Mouse (Mus musculus): ENCODE data around the gene Golgb1. TPM values are rescaled to one million over a fixed set of nuclear protein-coding genes. Genes with fewer than 3 reads are reported as not detected.

The Golgb1 gene
- total RNA-seq, 2 experiments from 2014 or later: 23.2 to 25.5 TPM

GRCm38 (mm10) chr16:36943591-36943990, 68.7 kb downstream of the Golgb1 start:
- DNase-seq: no peak

- DNase-seq: peak; percentile 44
These were observed 70.0 kb downstream of the Golgb1 start for GRCm38 (mm10) chr16:36944895-36945424.

DNA sequence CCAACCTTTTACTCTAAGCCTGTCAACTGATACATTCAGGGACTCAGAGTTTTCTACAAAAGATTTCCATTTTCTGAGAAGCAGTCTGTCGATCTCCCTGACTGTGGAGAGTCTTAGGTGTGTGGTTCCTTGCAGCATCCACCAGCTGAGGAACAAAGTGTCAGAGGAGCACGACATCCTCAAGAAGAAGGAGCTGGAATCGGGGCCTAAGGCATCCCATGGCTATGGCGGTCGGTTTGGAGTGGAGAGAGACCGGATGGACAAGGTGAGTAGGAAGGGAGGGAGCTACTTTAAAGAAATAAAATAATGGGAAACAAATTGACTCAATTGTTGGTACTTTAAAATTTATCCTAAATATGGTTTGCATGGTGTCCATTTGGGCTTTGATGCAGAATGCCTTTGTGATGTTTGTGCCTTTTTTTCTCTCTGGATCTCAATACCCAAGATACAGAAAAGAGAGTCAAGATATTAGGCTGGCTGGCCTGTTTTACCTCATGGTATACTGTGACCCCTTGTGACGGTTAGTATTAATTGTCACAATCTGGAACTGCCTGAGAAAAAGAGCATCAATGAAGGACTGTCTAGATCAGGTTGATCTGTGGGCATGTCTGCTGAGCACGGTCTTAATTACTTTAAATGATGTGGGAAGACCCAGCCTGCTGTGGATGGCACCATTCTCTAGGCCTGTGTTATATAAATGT, 71.7 kb downstream of the Golgb1 start:
- no peak for DNase-seq

DNA sequence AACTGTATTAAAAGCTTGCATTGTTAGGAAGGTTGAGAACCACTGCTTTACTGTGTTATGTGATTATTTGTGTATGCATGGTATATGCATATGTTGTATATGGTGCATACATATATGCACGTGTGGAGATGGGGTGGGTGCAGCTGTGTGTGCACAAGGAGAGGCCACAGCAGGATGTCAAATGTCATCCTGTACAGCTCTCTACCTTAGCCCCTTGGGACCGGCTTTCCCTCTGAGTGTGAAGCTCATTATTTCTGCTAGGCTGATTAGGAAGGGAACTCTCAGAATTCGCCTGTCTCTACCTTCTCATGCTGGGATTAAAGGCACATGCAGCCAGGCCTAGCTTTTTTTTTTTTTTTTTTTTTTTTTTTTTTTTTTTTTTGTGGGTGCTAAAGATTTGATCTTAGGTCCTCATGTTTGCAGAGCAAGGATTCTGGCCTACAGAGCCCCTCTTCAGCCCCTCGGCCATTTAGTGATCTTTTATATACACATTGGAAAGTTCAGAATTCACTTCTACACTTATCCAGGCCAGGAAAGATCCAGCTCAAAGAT, 72.8 kb downstream of the Golgb1 start:
- no peak for DNase-seq

DNA sequence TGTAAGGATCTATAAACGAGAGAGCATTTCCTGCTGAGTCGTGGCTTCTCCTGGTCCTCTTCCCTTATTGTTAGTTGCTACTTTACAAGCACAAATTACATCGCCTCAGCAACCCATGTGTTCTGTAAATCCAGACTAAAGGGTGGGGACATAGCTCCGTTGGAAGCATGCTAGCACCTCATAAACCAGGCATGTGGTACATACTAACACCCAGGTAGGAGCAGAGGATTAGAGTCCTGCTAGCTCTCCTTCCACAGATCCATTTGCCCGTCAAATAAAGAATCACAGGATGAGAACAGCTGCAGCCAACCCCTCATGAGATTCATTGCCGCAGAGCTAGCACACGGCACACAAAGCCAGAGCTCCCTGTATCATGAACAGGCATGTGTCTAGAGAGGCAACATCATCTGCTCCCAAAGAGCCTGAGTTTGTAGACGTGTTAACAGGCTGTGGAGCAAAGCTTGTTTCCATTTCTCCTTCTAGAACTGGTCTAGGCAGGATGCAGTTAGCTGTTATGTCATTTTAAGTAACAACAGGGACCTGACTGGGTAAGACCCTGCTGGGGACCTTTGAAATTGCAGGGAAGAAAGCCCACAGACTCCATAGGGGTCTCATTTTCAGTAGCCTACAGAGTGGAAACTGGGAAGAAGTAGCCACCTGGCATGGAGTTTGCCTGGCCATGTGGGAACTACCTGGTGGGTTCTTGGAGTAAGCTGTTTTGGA, 74.8 kb downstream of the Golgb1 start:
- DNase-seq: no peak

- no peak for DNase-seq
These were observed 76.1 kb downstream of the Golgb1 start for GRCm38 (mm10) chr16:36951029-36951428.

GRCm38 (mm10) chr16:36955106-36955505, 80.2 kb downstream of the Golgb1 start:
- no peak for DNase-seq

GRCm38 (mm10) chr16:36963415-36963814, 88.5 kb downstream of the Golgb1 start:
- DNase-seq: no peak

DNA sequence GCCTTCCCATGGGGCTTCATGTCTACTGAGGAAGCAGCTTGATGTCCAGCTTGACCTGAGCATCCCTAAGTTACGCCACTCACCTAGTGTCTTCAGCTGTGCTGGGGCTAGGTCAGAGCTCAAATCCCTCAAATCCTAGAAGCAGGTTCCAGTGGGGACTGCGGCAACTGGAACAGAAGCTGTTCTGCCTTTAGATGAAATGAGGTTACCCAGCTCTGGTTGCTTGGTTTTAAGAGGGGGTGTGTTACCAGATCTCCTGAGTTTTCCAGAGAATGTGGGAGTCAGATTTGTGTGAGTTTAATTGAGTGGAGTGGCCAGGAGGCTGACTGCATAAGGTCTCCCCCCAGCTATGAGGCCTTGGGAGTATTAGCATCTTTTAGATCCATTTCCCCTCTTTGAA, 104.2 kb downstream of the Golgb1 start:
- DNase-seq: no peak

Other genes starting within 250 kb of the Golgb1 start
- 1 to 10 TPM; 1.2 to 1.3 TPM for gene Cd86, start 209.1 kb upstream of the Golgb1 start, total RNA-seq (2021)
- gene Ildr1, start 181.2 kb upstream of the Golgb1 start, total RNA-seq (2021): under 1 TPM in 1 of 2 experiments, not detected in 1; 0.07 TPM
- 1 to 10 TPM in 1 of 2 experiments, under 1 TPM in 1; 0.97 to 4.3 TPM for gene Slc15a2, start 90.2 kb upstream of the Golgb1 start, total RNA-seq (2021)
- 10 to 100 TPM in 1 of 2 experiments, 1 to 10 TPM in 1; 8.6 to 10.9 TPM for gene Iqcb1, start 46.8 kb upstream of the Golgb1 start, total RNA-seq (2021)
- gene Eaf2, start 137 bp upstream of the Golgb1 start, total RNA-seq (2021): under 1 TPM; 0.28 to 0.29 TPM
- 1 to 10 TPM; 6.3 to 7.0 TPM for gene Hcls1, start 59.8 kb downstream of the Golgb1 start, total RNA-seq (2021)
- 10 to 100 TPM; 29.5 to 64.0 TPM for gene Fbxo40, start 115.3 kb downstream of the Golgb1 start, total RNA-seq (2021)
- gene Polq, start 136.6 kb downstream of the Golgb1 start, total RNA-seq (2021): 1 to 10 TPM; 1.1 to 1.8 TPM

Data from gastrocnemius, postnatal 10 days (tissue).